Mouse (Mus musculus) olfactory bulb, adult 2 months (tissue): Measurements from ENCODE around the gene Lrrc23. TPM values are rescaled to one million over a fixed set of nuclear protein-coding genes. Genes with fewer than 3 reads are reported as not detected.

Experiments
- H3K27ac ChIP-seq: fragments of 200-500 bp; 2 replicates; pipeline ENCODE4 v1.5.1; 2012; ENCODE audit warnings: low read depth, low read length; ENCODE audit not compliant: insufficient read depth
- H3K4me1 ChIP-seq: fragments of 200-500 bp; 2 replicates; pipeline ENCODE4 v1.6.1; 2012; ENCODE audit warnings: low read length; ENCODE audit not compliant: control insufficient read depth, insufficient read depth
- H3K4me3 ChIP-seq: fragments of 200-500 bp; 2 replicates; pipeline ENCODE4 v1.5.1; 2012; ENCODE audit warnings: mild to moderate bottlenecking, low read depth, low read length, moderate library complexity; ENCODE audit not compliant: insufficient read depth
- CTCF ChIP-seq: fragments of 200-500 bp; IDR thresholded peaks from 2 replicates; pipeline ENCODE4 v1.5.1; 2012; ENCODE audit warnings: low read depth, mild to moderate bottlenecking, low read length, moderate library complexity; ENCODE audit not compliant: insufficient read depth
- POLR2A ChIP-seq: fragments of 200-500 bp; IDR thresholded peaks from 2 replicates; pipeline ENCODE4 v1.6.1; 2012; ENCODE audit warnings: mild to moderate bottlenecking, low read depth, low read length, moderate library complexity; ENCODE audit not compliant: insufficient read depth
- WGBS: fragments of 180-500 bp; shearing (Covaris S2); methylation state at CpG from one replicate; pipeline ENCODE4 v1.1.7; 2018; 5-methylcytosine and 5-hydroxymethylcytosine counted together
- polyA plus RNA-seq: library from polyadenylated mRNA; stranded (reverse); fragments of >200 nt; gene quantifications from 2 replicates; pipeline ENCODE4 v1.2.4, GENCODE M21; 2012; ENCODE audit warnings: low replicate concordance; ENCODE audit not compliant: missing spikeins, insufficient read depth, insufficient read length

Lrrc23 gene
- polyA plus RNA-seq, 1 experiment, result not detected

DNA sequence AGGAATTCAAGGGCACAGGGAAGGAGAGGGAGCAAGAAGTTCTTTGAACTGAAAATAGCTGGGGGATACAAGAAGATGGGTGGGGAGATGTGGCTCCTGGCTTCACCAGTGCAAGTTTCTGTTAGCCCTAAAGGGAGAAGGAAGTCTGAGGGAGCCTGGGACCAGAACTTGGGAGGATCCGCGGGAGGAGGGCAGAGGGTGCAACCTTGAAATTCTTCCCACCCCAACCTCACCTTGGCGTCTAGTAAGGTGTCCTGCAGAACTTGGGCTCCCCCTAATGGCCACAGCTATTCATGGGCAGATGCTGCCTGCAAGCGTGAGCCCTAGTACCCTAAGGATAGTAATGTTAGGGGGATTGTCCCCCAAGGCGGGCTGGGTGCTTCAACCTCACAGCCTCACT lies 20.3 kb downstream of the Lrrc23 start:
- Histone ChIP-seq H3K4me3 (no peak overlapping the region), H3K4me1 (peaks cover 35% of the 10 kb centered on the region), H3K27ac (no peak overlapping the region)
- TF ChIP-seq CTCF (peak; percentile 74), POLR2A (peak; percentile 41; the same call in 1 of the 2 replicates)
- WGBS, result 2% methylated on average over 5 of the region's 5 CpGs

- 36% methylated on average over 2 of the region's 2 CpGs for WGBS
- H3K4me1 ChIP-seq, result peaks cover 35% of the 10 kb centered on the region
- H3K4me3 ChIP-seq, result no peak overlapping the region
Observed at GRCm38 (mm10) chr6:124758849-124759232, 20.7 kb downstream of the Lrrc23 start.

DNA sequence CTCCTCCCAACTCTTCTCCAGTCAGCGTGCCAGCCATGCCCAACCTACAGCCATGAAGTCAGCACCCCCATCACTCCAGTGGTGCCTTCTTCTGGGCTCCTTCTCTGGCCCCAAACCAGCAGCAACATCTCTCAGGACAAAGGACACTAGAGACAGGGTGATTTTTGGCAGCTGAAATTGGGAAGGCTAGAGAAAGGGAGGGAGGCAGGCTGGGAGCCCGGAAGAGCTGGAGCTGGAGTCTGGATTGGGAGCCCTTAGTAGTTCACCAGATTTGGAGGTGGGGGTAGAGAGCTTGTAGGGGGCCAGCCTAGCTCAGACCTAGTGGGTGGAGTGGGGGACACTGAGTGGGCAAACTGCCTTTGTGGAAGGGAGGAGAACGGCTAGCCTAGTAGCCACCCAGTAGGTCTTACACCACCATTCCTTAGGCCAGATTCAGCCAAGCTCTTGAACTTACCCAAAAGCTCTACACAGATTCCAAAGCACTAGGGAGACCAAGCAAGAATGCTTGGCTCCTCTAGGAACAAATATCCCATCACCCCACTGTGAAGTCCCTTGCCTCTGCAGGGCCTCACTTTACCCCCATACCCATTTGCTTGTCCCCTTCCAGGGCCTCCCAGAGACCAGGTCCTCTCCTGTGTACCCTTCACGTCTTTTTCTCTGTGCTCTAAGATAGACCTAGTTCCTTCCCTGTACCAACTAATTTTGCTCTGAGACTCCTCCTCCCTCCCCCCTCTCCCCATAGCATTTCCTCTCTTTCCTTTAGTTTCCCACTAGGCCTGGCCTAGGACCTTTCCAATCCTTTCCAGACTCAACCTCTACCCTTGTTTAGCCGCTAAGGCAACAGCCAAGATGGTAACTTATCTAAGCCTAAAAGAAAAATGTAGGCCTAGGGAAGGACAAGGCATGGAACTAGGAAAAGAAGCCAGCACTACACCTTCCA lies 21.3 kb downstream of the Lrrc23 start:
- Histone ChIP-seq H3K27ac (peak overlapping the region; percentile 79), H3K4me1 (peaks cover 30% of the 10 kb centered on the region), H3K4me3 (peak overlapping the region; percentile 30)
- WGBS, result 12% methylated on average over 5 of the region's 5 CpGs
- no peak for TF ChIP-seq POLR2A
- no peak for TF ChIP-seq CTCF

More at GRCm38 (mm10) chr6:124758849-124759232, 20.7 kb downstream of the Lrrc23 start:
- 0 out of 2 replicates have a peak overlapping the region, but pooled peaks have one; percentile 79 for H3K27ac ChIP-seq
- TF ChIP-seq CTCF (no peak), POLR2A (no peak)

DNA sequence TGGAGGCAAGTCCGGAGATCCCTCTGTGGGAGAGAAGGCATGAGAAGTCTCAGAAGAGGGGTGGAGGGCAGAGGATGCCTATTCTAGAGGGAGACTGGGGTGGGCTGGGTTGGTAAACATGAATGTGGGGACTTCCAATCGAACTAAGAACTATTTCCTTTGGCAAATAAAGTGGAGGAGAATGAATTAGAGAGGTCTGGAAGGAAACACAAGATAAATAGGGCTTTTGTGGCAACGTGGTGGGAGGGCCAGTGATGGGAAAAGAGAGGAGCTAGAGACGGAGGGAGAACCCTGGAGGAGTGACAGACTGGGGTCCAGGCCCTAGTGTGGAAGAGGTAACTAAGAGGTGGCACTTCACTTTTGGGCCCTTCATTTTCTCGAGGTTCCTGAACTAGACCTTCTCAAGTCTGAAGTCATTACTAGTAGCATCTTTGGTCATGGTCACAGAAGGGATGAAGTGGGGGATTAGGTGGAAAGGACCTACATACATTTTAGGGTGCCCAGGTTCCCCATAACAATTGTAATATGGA lies 22.1 kb downstream of the Lrrc23 start:
- 5% methylated on average over 5 of the region's 5 CpGs for WGBS
- TF ChIP-seq POLR2A (no peak), CTCF (no peak)
- peak overlapping the region; percentile 79 for H3K27ac ChIP-seq
- H3K4me3 ChIP-seq, result peak overlapping the region; percentile 98
- peaks cover 22% of the 10 kb centered on the region for H3K4me1 ChIP-seq

- Histone ChIP-seq H3K4me3 (peak overlapping the region; percentile 98), H3K4me1 (peaks cover 22% of the 10 kb centered on the region), H3K27ac (peak overlapping the region; percentile 91)
- TF ChIP-seq CTCF (no peak), POLR2A (peak; percentile 37; the same call in 1 of the 2 replicates)
- under 1% methylated on average over 51 of the region's 54 CpGs for WGBS
Observed at GRCm38 (mm10) chr6:124756652-124757350, 22.7 kb downstream of the Lrrc23 start.

GRCm38 (mm10) chr6:124755831-124756595 lies 23.5 kb downstream of the Lrrc23 start, which contains the start of the genes Gm45234 and Atn1:
Gene Gm45234, minus strand, starts transcription at chr6:124756021.
Gene Atn1, minus strand, starts transcription at chr6:124756524.
- TF ChIP-seq POLR2A (no peak), CTCF (no peak)
- Histone ChIP-seq H3K4me1 (peaks cover 22% of the 10 kb centered on the region), H3K4me3 (peak within 1 kb of the TSS; percentile 98), H3K27ac (peak within 1 kb of the TSS; percentile 91)
- WGBS, result 4% methylated on average over 96 of the region's 100 CpGs

GRCm38 (mm10) chr6:124755306-124755705 lies 24.2 kb downstream of the Lrrc23 start:
- peaks cover 22% of the 10 kb centered on the region for H3K4me1 ChIP-seq
- no peak for TF ChIP-seq POLR2A
- TF ChIP-seq CTCF, result no peak
- 3% methylated on average over 3 of the region's 3 CpGs for WGBS
- H3K4me3 ChIP-seq, result peak overlapping the region; percentile 98
- H3K27ac ChIP-seq, result peak overlapping the region; percentile 80; the same call in 1 of the 2 replicates

DNA sequence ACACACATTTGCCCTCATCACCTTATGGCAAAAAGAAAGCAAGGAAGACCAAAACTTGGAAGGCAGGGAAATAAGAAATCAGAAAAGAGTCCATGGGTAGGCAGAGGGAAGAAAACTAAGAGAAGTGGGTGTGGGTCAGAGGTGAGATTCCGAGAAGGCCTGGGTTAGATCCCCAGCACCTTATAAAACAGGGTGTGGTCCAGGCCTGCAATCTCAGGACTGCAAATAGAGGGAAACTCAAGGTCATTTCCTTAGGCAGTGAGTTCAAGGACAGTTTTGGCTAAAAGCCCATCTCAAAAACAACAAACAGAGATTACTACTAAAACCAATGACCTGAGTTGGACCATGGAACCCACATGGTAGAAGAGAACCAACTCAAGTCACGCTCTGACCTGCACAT lies 25.7 kb downstream of the Lrrc23 start:
- 91% methylated on average over 2 of the region's 2 CpGs for WGBS
- no peak overlapping the region for H3K27ac ChIP-seq
- no peak for TF ChIP-seq CTCF
- TF ChIP-seq POLR2A, result no peak
- H3K4me3 ChIP-seq, result no peak overlapping the region
- peaks cover 20% of the 10 kb centered on the region for H3K4me1 ChIP-seq
